Mouse (Mus musculus) CD8-positive naive resting alpha-beta T cell, adult 2 months (primary cell): Measurements from ENCODE around the gene Hmga1b.
A peak's percentile ranks its signal among the peaks of the same experiment; 100 is the strongest.
"Not testable (repeated sequence)": the region's sequence is repeated elsewhere in the genome, so short reads cannot be mapped to it uniquely, and the experiment has no call there.

Experiments
- DNase-seq, 2 experiments: peaks; one replicate each; pipeline ENCODE4 v3.0.0; 2022; ENCODE audit warnings: low read depth in 2 of 2, low spot score in 2 of 2

The Hmga1b gene

GRCm38 (mm10) chr11:120762672-120763041, at the start of gene Hmga1b:
TSS of gene Hmga1b (plus strand) at chr11:120762794.
- DNase-seq, result not testable (repeated sequence)

- peak; percentile 93 to 94 for DNase-seq
Measured at GRCm38 (mm10) chr11:120713580-120714518, 48.7 kb upstream of the Hmga1b start, which contains the start of the genes Cenpx and Lrrc45. TSS of gene Cenpx (minus strand) at chr11:120713738. TSS of gene Lrrc45 (plus strand) at chr11:120713925.

GRCm38 (mm10) chr11:120714546-120714945, 48.0 kb upstream of the Hmga1b start:
- no peak for DNase-seq

- no peak for DNase-seq
Measured at GRCm38 (mm10) chr11:120715131-120715530, 47.5 kb upstream of the Hmga1b start.

GRCm38 (mm10) chr11:120719242-120719641, 43.4 kb upstream of the Hmga1b start:
- DNase-seq, result no peak

- DNase-seq, result no peak
Measured at GRCm38 (mm10) chr11:120719841-120720376, 42.7 kb upstream of the Hmga1b start.

- peak; percentile 89 to 95 for DNase-seq
Measured at GRCm38 (mm10) chr11:120720450-120720849, 42.1 kb upstream of the Hmga1b start.

GRCm38 (mm10) chr11:120721124-120722066, 41.2 kb upstream of the Hmga1b start, which contains the start of gene Rac3:
TSS of gene Rac3 (plus strand) at chr11:120721470.
- peak in 1 of 2 experiments; percentile 23 for DNase-seq

GRCm38 (mm10) chr11:120722067-120722630, 40.4 kb upstream of the Hmga1b start:
- no peak for DNase-seq

GRCm38 (mm10) chr11:120722761-120723382, 39.7 kb upstream of the Hmga1b start:
- DNase-seq, result no peak

- DNase-seq, result no peak
Measured at GRCm38 (mm10) chr11:120723509-120723908, 39.1 kb upstream of the Hmga1b start.

- DNase-seq, result no peak
Measured at GRCm38 (mm10) chr11:120726243-120727168, 36.1 kb upstream of the Hmga1b start.

- no peak for DNase-seq
Measured at GRCm38 (mm10) chr11:120727169-120727527, 35.4 kb upstream of the Hmga1b start, which contains the start of gene Dcxr. TSS of gene Dcxr (minus strand) at chr11:120727281.

- DNase-seq, result no peak
Measured at GRCm38 (mm10) chr11:120727564-120727963, 35.0 kb upstream of the Hmga1b start.

- DNase-seq, result no peak
Measured at GRCm38 (mm10) chr11:120728530-120729240, 33.9 kb upstream of the Hmga1b start.

- not testable (repeated sequence) for DNase-seq
Measured at GRCm38 (mm10) chr11:120729432-120730050, 33.1 kb upstream of the Hmga1b start.

- no peak for DNase-seq
Measured at GRCm38 (mm10) chr11:120730331-120730870, 32.2 kb upstream of the Hmga1b start.

GRCm38 (mm10) chr11:120731395-120731794, 31.2 kb upstream of the Hmga1b start:
- no peak for DNase-seq
